Mouse (Mus musculus) hindbrain, embryonic 10.5 days (tissue): ENCODE measurements around the gene Gzf1. TPM values are rescaled to one million over a fixed set of nuclear protein-coding genes. Genes with fewer than 3 reads are reported as not detected.

Source experiments
- DNase-seq: peaks from one replicate; pipeline ENCODE4 v3.0.0-alpha.2; 2017; ENCODE audit warnings: low spot score
- H3K27ac ChIP-seq: fragments of 300-500 bp; sonication (generic); 2 replicates; pipeline ENCODE4 v1.5.1; 2016; ENCODE audit warnings: mild to moderate bottlenecking, moderate library complexity
- H3K27me3 ChIP-seq: fragments of 300-500 bp; sonication (generic); 2 replicates; pipeline ENCODE4 v1.6.1; 2016; ENCODE audit warnings: mild to moderate bottlenecking; ENCODE audit not compliant: poor library complexity, insufficient read depth, severe bottlenecking
- H3K36me3 ChIP-seq: fragments of 300-500 bp; sonication (generic); 2 replicates; pipeline ENCODE4 v1.6.1; 2016; ENCODE audit warnings: mild to moderate bottlenecking, moderate library complexity
- H3K4me1 ChIP-seq: fragments of 300-500 bp; sonication (generic); replicated peaks from 2 replicates; pipeline ENCODE4 v1.6.1; 2016; ENCODE audit warnings: mild to moderate bottlenecking
- H3K4me3 ChIP-seq: fragments of 300-500 bp; sonication (generic); 2 replicates; pipeline ENCODE4 v1.5.1; 2016; ENCODE audit warnings: mild to moderate bottlenecking, moderate library complexity
- H3K9me3 ChIP-seq: fragments of 300-500 bp; sonication (generic); 2 replicates; pipeline ENCODE4 v1.6.1; 2016; ENCODE audit warnings: mild to moderate bottlenecking, moderate library complexity
- WGBS: fragments of 180-500 bp; shearing (Covaris S2); methylation state at CpG from one replicate; pipeline ENCODE4 v1.1.7; 2016; 5-methylcytosine and 5-hydroxymethylcytosine counted together
- polyA plus RNA-seq: library from polyadenylated mRNA; unstranded; fragments of >200 nt; fragmentation: Nextera tagmentation; extraction: Ambion mirVana; gene quantifications from 2 replicates; pipeline ENCODE4 v1.2.1, GENCODE M21; 2016

The Gzf1 gene
- polyA plus RNA-seq, 1 experiment from 2014 or later = 18.2 TPM

DNA sequence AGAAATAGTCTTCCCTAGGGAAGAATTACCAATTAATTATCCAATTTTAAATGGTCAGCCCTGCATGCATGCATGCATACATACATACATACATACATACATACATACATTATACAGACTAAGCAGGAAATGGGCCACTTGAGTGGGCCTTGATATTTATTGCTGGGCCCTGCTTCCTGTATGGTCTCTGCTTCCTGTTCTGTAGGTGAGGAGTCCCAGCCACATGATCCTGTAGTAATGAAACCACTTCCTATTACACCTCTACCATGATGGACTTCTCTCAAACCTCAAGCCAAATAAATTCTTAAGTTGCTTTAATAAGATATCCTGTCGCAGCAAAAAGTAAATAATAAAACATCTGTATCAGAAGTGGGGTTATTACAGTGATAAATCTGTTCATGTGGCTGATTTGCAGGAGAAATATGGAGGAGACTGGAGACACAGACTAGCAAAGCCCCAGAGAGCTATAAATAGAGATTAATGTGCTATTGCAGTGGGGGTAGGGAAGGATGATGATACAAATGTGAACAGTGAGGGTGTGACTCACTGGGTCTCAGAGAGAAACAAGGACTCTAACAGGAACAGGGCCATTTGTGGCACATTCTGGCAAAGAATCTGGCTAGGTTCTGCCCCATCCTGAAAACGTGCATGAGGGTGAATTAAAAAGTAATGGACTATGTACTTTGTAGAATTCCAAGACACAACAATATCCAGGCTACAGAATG is 38.6 kb downstream of the Gzf1 start:
- Histone ChIP-seq H3K27ac (no peak overlapping the region), H3K4me1 (no peaks in the 10 kb centered on the region), H3K27me3 (no peaks in the 10 kb centered on the region), H3K4me3 (no peak overlapping the region), H3K36me3 (no peaks in the 10 kb centered on the region), H3K9me3 (no peaks in the 10 kb centered on the region)
- DNase-seq = no peak
- WGBS = 81% methylated on average over 2 of the region's 2 CpGs

DNA sequence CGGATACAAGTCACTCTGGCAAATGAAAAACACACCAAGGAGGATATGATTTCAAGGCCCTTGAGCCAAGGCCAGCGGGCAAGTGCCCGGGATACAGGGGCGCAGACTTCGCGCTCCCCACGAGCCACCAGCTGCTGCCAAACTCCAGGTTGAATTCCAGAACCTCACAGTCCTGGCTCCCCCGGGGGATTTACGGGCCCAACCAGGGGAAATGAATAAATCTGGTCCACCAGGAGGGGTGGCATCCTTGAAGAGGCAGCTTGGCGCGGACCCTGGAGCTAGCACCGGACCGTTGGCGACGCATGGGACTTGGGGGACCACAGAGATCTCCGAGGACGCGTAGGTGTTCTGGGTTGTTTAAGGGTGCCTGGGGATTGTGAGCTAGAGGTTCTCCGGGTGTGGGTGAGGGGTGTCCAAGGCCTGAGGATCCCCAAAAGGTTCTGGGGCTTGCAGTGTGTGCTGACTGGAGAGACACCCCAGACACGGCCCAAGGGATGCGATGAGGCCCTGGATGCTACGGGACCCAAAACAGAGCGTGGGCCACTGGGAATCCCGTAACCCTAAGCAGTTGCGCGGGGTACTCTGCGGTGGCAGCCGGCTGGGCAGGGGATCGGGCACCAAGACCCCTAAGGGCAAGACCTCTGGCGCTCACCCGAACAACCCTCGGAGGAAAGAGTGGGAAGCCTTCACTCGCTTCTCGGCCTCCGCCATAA is 50.9 kb downstream of the Gzf1 start:
- Histone ChIP-seq H3K4me3 (peak overlapping the region; percentile 85), H3K27ac (peak overlapping the region; percentile 89), H3K27me3 (no peaks in the 10 kb centered on the region), H3K9me3 (peaks cover 10% of the 10 kb centered on the region; the same call in 1 of the 2 replicates), H3K36me3 (no peaks in the 10 kb centered on the region), H3K4me1 (peaks cover 11% of the 10 kb centered on the region)
- under 1% methylated on average over 35 of the region's 35 CpGs for WGBS
- no peak for DNase-seq

- DNase-seq = peak; percentile 94
Measured at GRCm38 (mm10) chr2:148732327-148733000, 51.6 kb downstream of the Gzf1 start, which contains the start of gene Napb. TSS of gene Napb (minus strand) at chr2:148732467.

More at GRCm38 (mm10) chr2:148732327-148733000, 51.6 kb downstream of the Gzf1 start, which contains the start of gene Napb:
- no peaks in the 10 kb centered on the region for H3K27me3 ChIP-seq
- peak within 1 kb of the TSS; percentile 85 for H3K4me3 ChIP-seq
- H3K9me3 ChIP-seq = peaks cover 10% of the 10 kb centered on the region; the same call in 1 of the 2 replicates
- peak within 1 kb of the TSS; percentile 89 for H3K27ac ChIP-seq
- WGBS = 4% methylated on average over 18 of the region's 18 CpGs
- no peaks in the 10 kb centered on the region for H3K36me3 ChIP-seq
- peaks cover 11% of the 10 kb centered on the region for H3K4me1 ChIP-seq

Other genes with a start within 250 kb of the Gzf1 start
- gene Cd93, start 237.5 kb upstream of the Gzf1 start, polyA plus RNA-seq = 4.7 and 6.3 TPM in 2 replicates
- 120 and 141 TPM in 2 replicates for gene Nxt1, start 8.4 kb upstream of the Gzf1 start, polyA plus RNA-seq
- 9.1 and 14.1 TPM in 2 replicates for gene Napb, start 51.4 kb downstream of the Gzf1 start, polyA plus RNA-seq
- gene Cstl1, start 69.3 kb downstream of the Gzf1 start, polyA plus RNA-seq = not detected in 2 replicates
- gene Cst11, start 90.5 kb downstream of the Gzf1 start, polyA plus RNA-seq = not detected in 2 replicates
- not detected in 2 replicates for gene 8030411F24Rik, start 101.0 kb downstream of the Gzf1 start, polyA plus RNA-seq
- gene Cst12, start 108.3 kb downstream of the Gzf1 start, polyA plus RNA-seq = not detected in 2 replicates
- not detected in 2 replicates for gene Cst8, start 117.8 kb downstream of the Gzf1 start, polyA plus RNA-seq
- gene Cst13, start 139.1 kb downstream of the Gzf1 start, polyA plus RNA-seq = not detected in 2 replicates
- gene Cst9, start 154.1 kb downstream of the Gzf1 start, polyA plus RNA-seq = not detected in 2 replicates
- not detected in 2 replicates for gene 9230104L09Rik, start 184.0 kb downstream of the Gzf1 start, polyA plus RNA-seq
- gene Cst3, start 194.7 kb downstream of the Gzf1 start, polyA plus RNA-seq = 308 and 381 TPM in 2 replicates